Mouse (Mus musculus) ES-Bruce4 (cell line): ENCODE data around the gene Kcnj16.

ENCODE experiments used
- CTCF ChIP-seq: IDR thresholded peaks from one replicate; pipeline ENCODE4 v1.8.1; 2011; ENCODE audit warnings: low read depth, low read length
- POLR2A ChIP-seq: IDR thresholded peaks from one replicate; pipeline ENCODE4 v1.8.1; 2011; ENCODE audit warnings: low read length; ENCODE audit not compliant: insufficient read depth

- no peak for TF ChIP-seq CTCF
- no peak for TF ChIP-seq POLR2A
Observed at GRCm38 (mm10) chr11:110935699-110936098, 32.1 kb upstream of the Kcnj16 start.
